Mouse (Mus musculus) ES-E14 (cell line): ENCODE data around the gene Cttn.

ENCODE experiments used
- CHD2 ChIP-seq: IDR thresholded peaks from 2 replicates; pipeline ENCODE4 v1.6.1; 2014; ENCODE audit warnings: mild to moderate bottlenecking, low read depth, low read length, inconsistent platforms
- MAFK ChIP-seq: IDR thresholded peaks from 2 replicates; pipeline ENCODE4 v1.6.1; 2014; ENCODE audit warnings: mild to moderate bottlenecking, low read depth, low read length, inconsistent platforms; ENCODE audit not compliant: insufficient read depth
- ZNF384 ChIP-seq: IDR thresholded peaks from 2 replicates; pipeline ENCODE4 v1.6.1; 2012; ENCODE audit warnings: low read depth, low read length, inconsistent platforms

GRCm38 (mm10) chr7:144387537-144387936 lies 83.3 kb downstream of the Cttn start:
- TF ChIP-seq MAFK = no peak
- no peak for TF ChIP-seq ZNF384
- TF ChIP-seq CHD2 = no peak
